Mouse (Mus musculus) liver, adult 2 months (tissue): ENCODE data around the gene Tut7. TPM values are rescaled to one million over a fixed set of nuclear protein-coding genes. Genes with fewer than 3 reads are reported as not detected.

Experiments used
- DNase-seq: peaks from one replicate; pipeline ENCODE4 v3.0.0-alpha.2; 2011; ENCODE audit warnings: low read depth, low spot score; ENCODE audit errors: extremely low read depth
- H3K27ac ChIP-seq: fragments of 200-500 bp; replicated peaks from 2 replicates; pipeline ENCODE4 v1.5.1; 2012; ENCODE audit warnings: low read depth, mild to moderate bottlenecking, control low read depth, inconsistent platforms, low read length; ENCODE audit not compliant: insufficient read depth
- H3K27me3 ChIP-seq: fragments of 200-500 bp; 2 replicates; pipeline ENCODE4 v1.6.1; 2012; ENCODE audit warnings: mild to moderate bottlenecking, moderate library complexity, low read length, inconsistent platforms; ENCODE audit not compliant: control insufficient read depth, insufficient read depth
- H3K36me3 ChIP-seq: fragments of 200-500 bp; 2 replicates; pipeline ENCODE4 v1.6.1; 2012; ENCODE audit warnings: low read length, inconsistent platforms; ENCODE audit not compliant: control insufficient read depth, insufficient read depth
- H3K4me1 ChIP-seq: fragments of 200-500 bp; 2 replicates; pipeline ENCODE4 v1.6.1; 2011; ENCODE audit warnings: low read length; ENCODE audit not compliant: control insufficient read depth, insufficient read depth
- H3K4me3 ChIP-seq: fragments of 200-500 bp; 2 replicates; pipeline ENCODE4 v1.5.1; 2011; ENCODE audit warnings: low read depth, mild to moderate bottlenecking, control low read depth, low read length, moderate library complexity; ENCODE audit not compliant: insufficient read depth
- H3K79me2 ChIP-seq: fragments of 200-500 bp; 2 replicates; pipeline ENCODE4 v1.6.1; 2012; ENCODE audit warnings: inconsistent platforms, mild to moderate bottlenecking, low read length, moderate library complexity; ENCODE audit not compliant: control insufficient read depth, insufficient read depth
- H3K9ac ChIP-seq: fragments of 200-500 bp; 2 replicates; pipeline ENCODE4 v1.6.1; 2012; ENCODE audit warnings: low read depth, mild to moderate bottlenecking, control low read depth, inconsistent platforms, low read length
- CTCF ChIP-seq: fragments of 200-500 bp; IDR thresholded peaks from 2 replicates; pipeline ENCODE4 v1.5.1; 2011; ENCODE audit warnings: low read depth, low read length, control low read depth
- POLR2A ChIP-seq: fragments of 200-500 bp; IDR thresholded peaks from 2 replicates; pipeline ENCODE4 v1.6.1; 2011; ENCODE audit warnings: low read length, control low read depth; ENCODE audit not compliant: insufficient read depth; ENCODE audit errors: extremely low read depth
- WGBS: fragments of 180-500 bp; shearing (Covaris S2); methylation state at CpG from one replicate; pipeline ENCODE4 v1.1.7; 2018; 5-methylcytosine and 5-hydroxymethylcytosine counted together
- polyA plus RNA-seq: library from polyadenylated mRNA; depleted of rRNA; stranded (reverse); fragments of >200 nt; gene quantifications from 2 replicates; pipeline ENCODE4 v1.2.3, GENCODE M21; 2012; rRNA removed
- total RNA-seq: library from RNA; depleted of rRNA; stranded (reverse); fragments of >200 nt; gene quantifications from 2 replicates; pipeline ENCODE4 v1.2.3, GENCODE M21; 2014; rRNA removed

Tut7 gene
- total RNA-seq (54.2 and 56.9 TPM in 2 replicates), polyA plus RNA-seq (15.7 and 17.7 TPM in 2 replicates)

GRCm38 (mm10) chr13:59822507-59823462, at the start of gene Tut7:
Gene Tut7, minus strand, starts transcription at chr13:59823147.
- WGBS = under 1% methylated on average over 98 of the region's 100 CpGs
- Histone ChIP-seq H3K27ac (peak within 1 kb of the TSS; percentile 99), H3K4me3 (peak within 1 kb of the TSS; percentile 93), H3K4me1 (peaks cover 19% of the 10 kb centered on the region), H3K9ac (peak within 1 kb of the TSS; percentile 98), H3K79me2 (peaks cover 17% of the 10 kb centered on the region; the same call in 1 of the 2 replicates), H3K36me3 (peaks cover 12% of the 10 kb centered on the region), H3K27me3 (no peaks in the 10 kb centered on the region)
- TF ChIP-seq CTCF (no peak), POLR2A (peak; percentile 75)
- DNase-seq = peak; percentile 79

GRCm38 (mm10) chr13:59872446-59872845, 49.5 kb upstream of the Tut7 start:
- WGBS = 89% methylated on average over 7 of the region's 7 CpGs
- Histone ChIP-seq H3K4me1 (no peaks in the 10 kb centered on the region), H3K79me2 (no peaks in the 10 kb centered on the region), H3K4me3 (no peak overlapping the region), H3K27me3 (no peaks in the 10 kb centered on the region), H3K9ac (no peak overlapping the region), H3K36me3 (no peaks in the 10 kb centered on the region), H3K27ac (no peak overlapping the region)
- TF ChIP-seq POLR2A = no peak
- TF ChIP-seq CTCF = no peak
- DNase-seq = no peak

GRCm38 (mm10) chr13:59870004-59870403, 47.1 kb upstream of the Tut7 start:
- DNase-seq = peak; percentile 19
- no peaks in the 10 kb centered on the region for H3K27me3 ChIP-seq
- H3K79me2 ChIP-seq = no peaks in the 10 kb centered on the region
- H3K27ac ChIP-seq = no peak overlapping the region
- no peak overlapping the region for H3K9ac ChIP-seq
- no peak overlapping the region for H3K4me3 ChIP-seq
- 87% methylated on average over 5 of the region's 5 CpGs for WGBS
- TF ChIP-seq CTCF (no peak), POLR2A (no peak)
- no peaks in the 10 kb centered on the region for H3K36me3 ChIP-seq
- H3K4me1 ChIP-seq = no peaks in the 10 kb centered on the region

- no peaks in the 10 kb centered on the region for H3K27me3 ChIP-seq
- H3K9ac ChIP-seq = no peak overlapping the region
- TF ChIP-seq CTCF (no peak), POLR2A (no peak)
- no peaks in the 10 kb centered on the region for H3K36me3 ChIP-seq
- 80% methylated on average over 9 of the region's 9 CpGs for WGBS
- no peak for DNase-seq
- H3K4me3 ChIP-seq = no peak overlapping the region
- H3K79me2 ChIP-seq = no peaks in the 10 kb centered on the region
- H3K27ac ChIP-seq = no peak overlapping the region
- H3K4me1 ChIP-seq = no peaks in the 10 kb centered on the region
Measured at GRCm38 (mm10) chr13:59868011-59868649, 45.2 kb upstream of the Tut7 start.

GRCm38 (mm10) chr13:59867103-59867502, 44.2 kb upstream of the Tut7 start:
- no peaks in the 10 kb centered on the region for H3K79me2 ChIP-seq
- H3K36me3 ChIP-seq = no peaks in the 10 kb centered on the region
- WGBS = 75% methylated on average over 7 of the region's 7 CpGs
- no peak for DNase-seq
- H3K27me3 ChIP-seq = no peaks in the 10 kb centered on the region
- H3K4me3 ChIP-seq = no peak overlapping the region
- no peak overlapping the region for H3K9ac ChIP-seq
- no peaks in the 10 kb centered on the region for H3K4me1 ChIP-seq
- TF ChIP-seq POLR2A (no peak), CTCF (no peak)
- H3K27ac ChIP-seq = no peak overlapping the region

GRCm38 (mm10) chr13:59859515-59859914, 36.6 kb upstream of the Tut7 start:
- Histone ChIP-seq H3K9ac (no peak overlapping the region), H3K27me3 (no peaks in the 10 kb centered on the region), H3K36me3 (no peaks in the 10 kb centered on the region), H3K79me2 (no peaks in the 10 kb centered on the region), H3K27ac (no peak overlapping the region), H3K4me1 (no peaks in the 10 kb centered on the region), H3K4me3 (no peak overlapping the region)
- WGBS = 70% methylated on average over 7 of the region's 7 CpGs
- DNase-seq = no peak
- no peak for TF ChIP-seq CTCF
- TF ChIP-seq POLR2A = no peak
